Mouse (Mus musculus): ENCODE data around the gene Opcml.

GRCm38 (mm10) chr9:28940901-28941300, 1150.3 kb downstream of the Opcml start:
- TF ChIP-seq POLR2A (IDR thresholded peaks at IDR 0.05; ENCODE audit: insufficient read length, low read depth) (no peak), USF1 (IDR thresholded peaks at IDR 0.05; ENCODE audit: low read depth) (no peak), E2F4 (IDR thresholded peaks at IDR 0.05; ENCODE audit: insufficient read depth) (no peak), MAX (IDR thresholded peaks at IDR 0.05; ENCODE audit: low read depth) (no peak), TCF3 (IDR thresholded peaks at IDR 0.05; ENCODE audit: insufficient read length, low read depth) (no peak), CEBPB (IDR thresholded peaks at IDR 0.05; ENCODE audit: insufficient read depth, poor library complexity, severe bottlenecking) (no peak), MYOG (IDR thresholded peaks at IDR 0.05; ENCODE audit: control insufficient read depth in 1 of 3, insufficient read depth in 1 of 3, insufficient read length in 2 of 3, low read depth in 2 of 3) (no peak), TCF12 (IDR thresholded peaks at IDR 0.05; ENCODE audit: insufficient read depth, poor library complexity, severe bottlenecking) (no peak), REST (IDR thresholded peaks at IDR 0.05; ENCODE audit: insufficient read depth, insufficient read length) (no peak), MYOD1 (IDR thresholded peaks at IDR 0.05; ENCODE audit: control insufficient read depth in 1 of 3, insufficient read length in 2 of 3, low read depth in 2 of 3) (no peak), POLR2AphosphoS2 (IDR thresholded peaks at IDR 0.05; ENCODE audit: insufficient read length, low read depth) (no peak)
